9 mouse cellular contexts compared by ENCODE assay signal in the genomic region with DNA sequence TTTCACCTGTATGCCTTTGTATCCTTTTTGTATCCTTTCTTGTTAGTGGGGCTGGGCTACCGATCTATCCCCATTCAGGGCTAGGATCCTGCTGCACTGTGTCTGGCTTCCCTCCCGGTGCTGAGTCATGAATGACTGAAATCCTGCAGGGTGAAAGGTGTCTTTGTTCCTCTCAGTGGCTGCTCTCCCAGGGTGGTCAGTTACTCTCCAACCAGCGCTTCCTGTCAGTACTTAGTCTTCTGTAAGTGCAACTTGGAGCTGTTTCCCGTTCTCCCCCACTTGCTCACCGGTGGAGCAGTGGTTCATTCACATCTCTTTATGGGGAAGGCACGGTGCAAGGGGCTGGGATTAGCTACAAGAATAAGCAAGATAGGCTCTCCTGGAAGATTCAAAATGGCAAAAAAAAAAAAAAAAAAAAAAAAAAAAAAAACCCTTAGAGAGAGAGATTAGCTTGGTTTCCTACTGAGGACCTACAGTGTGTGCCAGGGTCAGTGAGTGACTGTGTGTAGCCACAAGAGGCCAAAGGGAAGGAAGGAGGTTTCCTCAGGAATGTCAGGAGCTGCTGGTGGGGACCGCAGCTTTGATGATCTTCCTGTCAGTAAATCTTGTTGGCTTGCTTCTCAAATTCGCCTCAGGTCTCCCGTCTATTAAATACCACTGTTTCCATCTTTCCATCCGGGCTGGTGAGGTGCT. TPM values are rescaled to one million over a fixed set of nuclear protein-coding genes. Genes with fewer than 3 reads are reported as not detected.
DNase-seq lines count a peak whose midpoint lies in the region; ATAC-seq and TF ChIP-seq lines count a peak whose summit lies in the region.
"Had no signal": no experiment of that assay in that cellular context is flagged by ENCODE, and none has a peak within 500 bp of the region (broad histone marks: within the 10 kb centered on the region; RNA-seq: fewer than 3 reads in every experiment).

No protein-coding gene starts in this region.

- H3K79me3 ChIP-seq in C2C12 (ENCODE audit: low read depth), result no peaks in the 10 kb centered on the region

- no peaks in the 10 kb centered on the region for H3K36me3 ChIP-seq in C2C12 (ENCODE audit: control insufficient read depth, insufficient read depth)
- no peaks in the 10 kb centered on the region for H3K36me3 ChIP-seq in midbrain, postnatal 0 days (ENCODE audit: insufficient read depth, low read length)

- peak overlapping the region; percentile 9; the same call in 1 of the 2 replicates for H3K4me2 ChIP-seq in midbrain, postnatal 0 days (ENCODE audit: low read depth, low read length, poor library complexity, severe bottlenecking)

- no peak for TF ChIP-seq CTCF in C2C12 (IDR thresholded peaks at IDR 0.05; ENCODE audit: control insufficient read depth, insufficient read depth, insufficient read length)
- no peak for TF ChIP-seq CTCF in layer of hippocampus, adult 2 months (conservative IDR thresholded peaks at IDR 0.05)
- TF ChIP-seq CTCF in midbrain, postnatal 0 days (IDR thresholded peaks at IDR 0.05), result no peak

- H3K27ac ChIP-seq in layer of hippocampus, adult 2 months, result no peak overlapping the region
- H3K27ac ChIP-seq in midbrain, postnatal 0 days (ENCODE audit: low read depth, low read length), result no peak overlapping the region

- no peaks in the 10 kb centered on the region for H3K27me3 ChIP-seq in C2C12 (ENCODE audit: control insufficient read depth, insufficient read depth, insufficient read length)
- no peaks in the 10 kb centered on the region for H3K27me3 ChIP-seq in midbrain, postnatal 0 days (ENCODE audit: insufficient read depth, low read length)

- 12% methylated on average over 10 of the region's 10 CpGs for WGBS in midbrain, postnatal 0 days

- H3ac ChIP-seq in C2C12 (ENCODE audit: control insufficient read depth, insufficient read length, low read depth), result no peak overlapping the region

- no peak overlapping the region for H3K4me3 ChIP-seq in C2C12 (ENCODE audit: insufficient read depth, poor library complexity, severe bottlenecking)
- H3K4me3 ChIP-seq in layer of hippocampus, adult 2 months, result no peak overlapping the region
- H3K4me3 ChIP-seq in midbrain, postnatal 0 days (ENCODE audit: low read depth, low read length), result no peak overlapping the region

- H3K4me1 ChIP-seq in midbrain, postnatal 0 days (ENCODE audit: insufficient read depth, low read length), result no peaks in the 10 kb centered on the region; the same call in 1 of the 2 replicates

- ATAC-seq in cerebellum, adult (ENCODE audit: insufficient number of reproducible peaks, low FRiP score, low TSS enrichment), result no peak
- peak; percentile 73 for ATAC-seq in common myeloid progenitor, adult 5-6 weeks (replicated peaks; ENCODE audit: low read depth, poor library complexity, severe bottlenecking)
- no peak for ATAC-seq in midbrain, postnatal 0 days (ENCODE audit: low FRiP score)

- H3K9me3 ChIP-seq in midbrain, postnatal 0 days (ENCODE audit: low read length), result no peaks in the 10 kb centered on the region

- DNase-seq in cerebellum, adult 9-10 months, result peak; percentile 7
- DNase-seq in heart, postnatal 4 days, result peak; percentile 49
- peak; percentile 28 to 47 for DNase-seq in layer of hippocampus, adult 2 months (ENCODE audit: low spot score in 2 of 2)
- DNase-seq in midbrain, postnatal 0 days (ENCODE audit: low spot score), result peak; percentile 54
- DNase-seq in B cell, adult 2 months, result no peak

- no peak overlapping the region for H3K9ac ChIP-seq in midbrain, postnatal 0 days (replicated peaks; ENCODE audit: low read length, poor library complexity, severe bottlenecking)

- H3K79me2 ChIP-seq in C2C12 (ENCODE audit: control insufficient read depth, insufficient read depth), result no peaks in the 10 kb centered on the region

TF ChIP-seq in C2C12, 6 proteins besides CTCF, POLR2A, EP300 and RAD21:
- TF ChIP-seq FOSL1 (IDR thresholded peaks at IDR 0.05; ENCODE audit: insufficient read depth, low read length, poor library complexity, severe bottlenecking), result peak; percentile 7
- no peak for TF ChIP-seq CEBPB (IDR thresholded peaks at IDR 0.05; ENCODE audit: low read depth)

RNA-seq across cellular contexts. Expression of a gene that starts 26.5 kb away (rescaled TPM):
- polyA plus RNA-seq in C2C12 (2012; fragmentation: generic; extraction: Trizol), result 42.9 TPM
- total RNA-seq in common myeloid progenitor, adult 5-6 weeks (2017), result 71.7 and 90.8 TPM in 2 replicates
- 10 to 100 TPM; 15.4 to 17.2 TPM for total RNA-seq in heart, postnatal 4 days (2021)
- 10 to 100 TPM; 28.6 to 32.2 TPM for total RNA-seq in layer of hippocampus, adult 2 months (2021)
- 94.1 and 161 TPM in 2 replicates for total RNA-seq in midbrain, postnatal 0 days (2014; rRNA removed)
- polyA plus RNA-seq in midbrain, postnatal 0 days (2015; fragmentation: Nextera tagmentation; extraction: Ambion mirVana), result 147 and 157 TPM in 2 replicates

RNA-seq across cellular contexts. Expression of a gene that starts 27.2 kb away (rescaled TPM):
- polyA plus RNA-seq in C2C12 (2012; fragmentation: generic; extraction: Trizol), result not detected
- total RNA-seq in common myeloid progenitor, adult 5-6 weeks (2017), result not detected in 2 replicates
- total RNA-seq in heart, postnatal 4 days (2021), result not detected
- not detected for total RNA-seq in layer of hippocampus, adult 2 months (2021)
- 0.14 TPM in 1 of 2 replicates, not detected in the other for total RNA-seq in midbrain, postnatal 0 days (2014; rRNA removed)
- 0.09 and 0.23 TPM in 2 replicates for polyA plus RNA-seq in midbrain, postnatal 0 days (2015; fragmentation: Nextera tagmentation; extraction: Ambion mirVana)
- total RNA-seq: CH12.LX had no signal

RNA-seq across cellular contexts. Expression of a gene that starts 42.1 kb away (rescaled TPM):
- polyA plus RNA-seq in C2C12 (2012; fragmentation: generic; extraction: Trizol), result not detected
- 0.05 TPM in 1 of 2 replicates, not detected in the other for total RNA-seq in common myeloid progenitor, adult 5-6 weeks (2017)
- under 1 TPM; 0.24 to 0.97 TPM for total RNA-seq in heart, postnatal 4 days (2021)
- 10 to 100 TPM; 59.4 to 69.6 TPM for total RNA-seq in layer of hippocampus, adult 2 months (2021)
- total RNA-seq in midbrain, postnatal 0 days (2014; rRNA removed), result 9.4 and 9.6 TPM in 2 replicates
- 7.5 and 8.5 TPM in 2 replicates for polyA plus RNA-seq in midbrain, postnatal 0 days (2015; fragmentation: Nextera tagmentation; extraction: Ambion mirVana)

Comparison
In these comparisons a context has a peak if more than half of its experiments do, and no peak if none do; other contexts are left out.
1. DNase-seq: peak in cerebellum, adult 9-10 months (single experiment), heart, postnatal 4 days (single experiment), layer of hippocampus, adult 2 months (2 of 2) and midbrain, postnatal 0 days (single experiment); none in B cell, adult 2 months (0 of 2).